Mouse (Mus musculus): ENCODE results near the gene Taok3. TPM values are rescaled to one million over a fixed set of nuclear protein-coding genes. Genes with fewer than 3 reads are reported as not detected.

Gene Taok3
- total and polyA plus RNA-seq, 3 experiments = 32.1 to 79.2 TPM; not detected in 1

- peaks cover 28% of the 10 kb centered on the region for H3K79me2 ChIP-seq (ENCODE audit: control insufficient read depth, insufficient read depth, low read length, poor library complexity)
- peak overlapping the region; percentile 96 to 100 for H3K4me3 ChIP-seq (ENCODE audit: control insufficient read depth in 1 of 2, insufficient read depth in 1 of 2, low read depth in 2 of 2, low read length in 2 of 2)
- peak overlapping the region; percentile 49; the same call in 1 of the 2 replicates for H3K27ac ChIP-seq (ENCODE audit: control insufficient read depth, low read depth, low read length)
- H3K4me1 ChIP-seq (ENCODE audit: control insufficient read depth in 1 of 2, insufficient read depth in 2 of 2, low read length in 2 of 2) = peaks cover 11 to 29% of the 10 kb centered on the region in 2 experiments
- H3K9ac ChIP-seq (ENCODE audit: control insufficient read depth, low read depth, low read length, poor library complexity, severe bottlenecking) = peak overlapping the region; percentile 84
- TF ChIP-seq MAZ (IDR thresholded peaks at IDR 0.05; ENCODE audit: low read depth, low read length) = no peak
- no peak for TF ChIP-seq RCOR1 (IDR thresholded peaks at IDR 0.05; ENCODE audit: low read depth, low read length)
- TF ChIP-seq ZMIZ1 (IDR thresholded peaks at IDR 0.05; ENCODE audit: low read depth, low read length) = no peak
- no peak for DNase-seq (ENCODE audit: low read depth, low spot score)
- no peaks in the 10 kb centered on the region for H3K9me3 ChIP-seq (replicated peaks; ENCODE audit: insufficient read depth, low read length)
- peaks cover 5 to 31% of the 10 kb centered on the region in 2 experiments for H3K36me3 ChIP-seq (ENCODE audit: control insufficient read depth in 1 of 2, insufficient read depth in 2 of 2, low read length in 2 of 2)
- H3K27me3 ChIP-seq (ENCODE audit: control insufficient read depth in 1 of 2, insufficient read depth in 2 of 2, low read length in 2 of 2) = no peaks in the 10 kb centered on the region
Observed at GRCm38 (mm10) chr5:117286286-117286685, 166.4 kb downstream of the Taok3 start.

GRCm38 (mm10) chr5:117286831-117287822 is 167.2 kb downstream of the Taok3 start, which contains the start of gene Pebp1:
Gene Pebp1, minus strand, starts transcription at chr5:117287625.
- H3K27ac ChIP-seq (ENCODE audit: control insufficient read depth, low read depth, low read length) = peak within 1 kb of the TSS; percentile 49
- H3K4me3 ChIP-seq (ENCODE audit: control insufficient read depth in 1 of 2, insufficient read depth in 1 of 2, low read depth in 2 of 2, low read length in 2 of 2) = peak within 1 kb of the TSS; percentile 96 to 100
- DNase-seq (ENCODE audit: low read depth, low spot score) = peak; percentile 97
- peak within 1 kb of the TSS; percentile 84 for H3K9ac ChIP-seq (ENCODE audit: control insufficient read depth, low read depth, low read length, poor library complexity, severe bottlenecking)
- peaks cover 11 to 27% of the 10 kb centered on the region in 2 experiments for H3K4me1 ChIP-seq (ENCODE audit: control insufficient read depth in 1 of 2, insufficient read depth in 2 of 2, low read length in 2 of 2)
- no peaks in the 10 kb centered on the region for H3K9me3 ChIP-seq (replicated peaks; ENCODE audit: insufficient read depth, low read length)
- H3K36me3 ChIP-seq (ENCODE audit: control insufficient read depth in 1 of 2, insufficient read depth in 2 of 2, low read length in 2 of 2) = peaks cover 5 to 25% of the 10 kb centered on the region in 2 experiments
- H3K27me3 ChIP-seq (ENCODE audit: control insufficient read depth in 1 of 2, insufficient read depth in 2 of 2, low read length in 2 of 2) = no peaks in the 10 kb centered on the region
- H3K79me2 ChIP-seq (ENCODE audit: control insufficient read depth, insufficient read depth, low read length, poor library complexity) = peaks cover 28% of the 10 kb centered on the region
- TF ChIP-seq GATA1 (IDR thresholded peaks at IDR 0.05; ENCODE audit: low read depth, low read length) (peak; percentile 33), MAFK (IDR thresholded peaks at IDR 0.05; ENCODE audit: borderline replicate concordance, low read depth, low read length) (no peak), POLR2A (IDR thresholded peaks at IDR 0.05; ENCODE audit: control insufficient read depth in 1 of 2, insufficient read depth in 1 of 2, low read depth in 1 of 2, low read length in 2 of 2, poor library complexity in 1 of 2) (peak; percentile 59 to 75; a peak in 3 of 4 replicates), JUND (IDR thresholded peaks at IDR 0.05; ENCODE audit: low read depth, low read length) (no peak), GABPA (IDR thresholded peaks at IDR 0.05; ENCODE audit: low read depth, low read length) (no peak), HCFC1 (IDR thresholded peaks at IDR 0.05; ENCODE audit: low read depth, low read length) (no peak), ZC3H11A (IDR thresholded peaks at IDR 0.05; ENCODE audit: low read depth, low read length) (no peak), UBTF (IDR thresholded peaks at IDR 0.05; ENCODE audit: borderline replicate concordance, insufficient read depth, low read depth, low read length) (0 out of 2 replicates have a peak, but pooled peaks have one; percentile 15), KAT2A (conservative IDR thresholded peaks at IDR 0.05; ENCODE audit: low read depth, low read length) (no peak), POLR2AphosphoS5 (IDR thresholded peaks at IDR 0.05; ENCODE audit: borderline replicate concordance, low read depth, low read length) (no peak), POLR2AphosphoS2 (IDR thresholded peaks at IDR 0.05; ENCODE audit: low read length) (no peak), CHD2 (IDR thresholded peaks at IDR 0.05; ENCODE audit: low read length) (no peak), NRF1 (IDR thresholded peaks at IDR 0.05; ENCODE audit: insufficient read depth, low read depth, low read length, poor library complexity, severe bottlenecking) (peak; percentile 69), USF2 (IDR thresholded peaks at IDR 0.05; ENCODE audit: borderline replicate concordance in 1 of 2, insufficient read depth in 1 of 2, low read depth in 1 of 2, low read length in 2 of 2) (no peak), ZNF384 (IDR thresholded peaks at IDR 0.05; ENCODE audit: low read depth, low read length) (no peak), E2F4 (IDR thresholded peaks at IDR 0.05; ENCODE audit: borderline replicate concordance, low read depth, low read length) (no peak), ELF1 (IDR thresholded peaks at IDR 0.05; ENCODE audit: low read depth, low read length) (no peak), MAX (IDR thresholded peaks at IDR 0.05; ENCODE audit: low read length) (peak; percentile 91), RCOR1 (IDR thresholded peaks at IDR 0.05; ENCODE audit: low read depth, low read length) (no peak), ZKSCAN1 (IDR thresholded peaks at IDR 0.05; ENCODE audit: low read depth, low read length) (no peak), USF1 (IDR thresholded peaks at IDR 0.05; ENCODE audit: low read depth, low read length) (peak; percentile 28; the same call in 1 of the 2 replicates), SIN3A (IDR thresholded peaks at IDR 0.05; ENCODE audit: low read length) (peak; percentile 61), TBP (IDR thresholded peaks at IDR 0.05; ENCODE audit: low read depth, low read length) (0 out of 2 replicates have a peak, but pooled peaks have one; percentile 32), MYC (IDR thresholded peaks at IDR 0.05; ENCODE audit: low read depth, low read length) (0 out of 2 replicates have a peak, but pooled peaks have one; percentile 67), ETS1 (IDR thresholded peaks at IDR 0.05; ENCODE audit: low read depth, low read length) (no peak), ZMIZ1 (IDR thresholded peaks at IDR 0.05; ENCODE audit: low read depth, low read length) (no peak), MYB (IDR thresholded peaks at IDR 0.05; ENCODE audit: low read depth, low read length) (peak; percentile 45; the same call in 1 of the 2 replicates)
